Mouse (Mus musculus): ENCODE data around the gene Nol9. TPM values are rescaled to one million over a fixed set of nuclear protein-coding genes. Genes with fewer than 3 reads are reported as not detected.

The Nol9 gene
- polyA plus RNA-seq, 1 experiment from 2014 or later, result 46.0 TPM

GRCm38 (mm10) chr4:152084616-152085015 lies 45.5 kb downstream of the Nol9 start:
- Histone ChIP-seq H3K36me3 (no peaks in the 10 kb centered on the region), H3K9ac (no peak overlapping the region), H3K9me3 (no peaks in the 10 kb centered on the region), H3K27ac (no peak overlapping the region), H3K4me3 (no peak overlapping the region), H3K4me2 (replicated peaks) (no peak overlapping the region), H3K4me1 (peaks cover 20% of the 10 kb centered on the region), H3K27me3 (peaks cover 2% of the 10 kb centered on the region; the same call in 1 of the 2 replicates)
- ATAC-seq (ENCODE audit: insufficient number of reproducible peaks, insufficient read depth, low FRiP score, low TSS enrichment), result no peak
- WGBS, result 87% methylated on average over 7 of the region's 7 CpGs

- peak; percentile 47; the same call in 1 of the 2 replicates for ATAC-seq (ENCODE audit: insufficient number of reproducible peaks, insufficient read depth, low FRiP score, low TSS enrichment)
- peaks cover 3% of the 10 kb centered on the region; the same call in 1 of the 2 replicates for H3K36me3 ChIP-seq
Measured at GRCm38 (mm10) chr4:152086505-152087210, 47.5 kb downstream of the Nol9 start.

DNA sequence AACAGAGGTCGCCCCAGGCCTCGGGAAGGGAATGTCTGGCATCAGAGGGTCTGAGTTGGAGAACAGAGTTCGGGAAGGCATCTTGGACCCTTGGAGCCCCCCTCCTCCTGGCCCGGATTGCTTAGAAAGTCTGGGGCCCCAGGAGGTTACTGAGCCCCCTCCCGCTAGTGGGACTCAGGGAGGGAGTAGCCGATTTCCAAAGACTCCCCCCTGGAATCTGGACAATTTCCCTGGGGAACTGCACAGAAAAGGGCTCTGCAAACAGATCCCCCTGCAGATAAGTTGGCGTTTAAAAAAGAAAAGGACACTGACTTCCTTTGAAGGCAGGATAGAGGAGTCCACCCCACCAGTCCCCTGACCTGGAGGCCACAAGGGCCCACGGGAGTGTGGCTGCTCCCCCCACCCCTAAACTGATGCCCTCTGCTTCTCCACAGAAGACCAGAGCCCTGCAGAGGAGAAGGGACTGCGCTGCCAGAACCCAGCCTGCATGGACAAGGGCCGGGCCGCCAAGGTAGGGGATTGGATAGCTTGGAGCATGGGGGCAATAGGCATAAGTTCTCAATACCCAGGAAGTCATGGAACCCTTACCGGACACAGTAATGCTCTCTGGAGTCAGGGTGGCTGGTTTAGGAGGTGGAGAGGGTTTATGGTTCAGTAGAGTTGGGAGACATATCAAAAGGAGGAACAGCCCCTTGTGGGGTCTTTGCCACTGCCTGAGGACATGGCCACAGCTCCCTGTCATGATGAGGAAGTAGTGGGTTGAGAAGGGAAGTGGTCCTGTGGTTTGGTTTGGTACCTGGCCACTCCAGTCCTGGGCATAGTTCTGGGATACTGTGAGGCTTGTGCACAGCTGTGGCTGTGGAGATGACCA lies 48.3 kb downstream of the Nol9 start:
- peak; percentile 3; the same call in 1 of the 2 replicates for ATAC-seq (ENCODE audit: insufficient number of reproducible peaks, insufficient read depth, low FRiP score, low TSS enrichment)
- peak overlapping the region; percentile 76 for H3K4me2 ChIP-seq (replicated peaks)
- peaks cover 3% of the 10 kb centered on the region; the same call in 1 of the 2 replicates for H3K36me3 ChIP-seq
- no peak overlapping the region; the same call in 1 of the 2 replicates for H3K27ac ChIP-seq
- H3K9me3 ChIP-seq, result no peaks in the 10 kb centered on the region
- peak overlapping the region; percentile 77 for H3K9ac ChIP-seq
- no peaks in the 10 kb centered on the region; the same call in 1 of the 2 replicates for H3K27me3 ChIP-seq
- H3K4me1 ChIP-seq, result peaks cover 20% of the 10 kb centered on the region
- H3K4me3 ChIP-seq, result peak overlapping the region; percentile 76
- WGBS, result 3% methylated on average over 12 of the region's 12 CpGs

More at GRCm38 (mm10) chr4:152086505-152087210, 47.5 kb downstream of the Nol9 start:
- peaks cover 20% of the 10 kb centered on the region for H3K4me1 ChIP-seq
- H3K9me3 ChIP-seq, result no peaks in the 10 kb centered on the region
- peak overlapping the region; percentile 76 for H3K4me3 ChIP-seq
- 1% methylated on average over 54 of the region's 92 CpGs for WGBS
- peak overlapping the region; percentile 76 for H3K4me2 ChIP-seq (replicated peaks)
- H3K27ac ChIP-seq, result peak overlapping the region; percentile 58
- H3K27me3 ChIP-seq, result no peaks in the 10 kb centered on the region; the same call in 1 of the 2 replicates
- H3K9ac ChIP-seq, result peak overlapping the region; percentile 77

DNA sequence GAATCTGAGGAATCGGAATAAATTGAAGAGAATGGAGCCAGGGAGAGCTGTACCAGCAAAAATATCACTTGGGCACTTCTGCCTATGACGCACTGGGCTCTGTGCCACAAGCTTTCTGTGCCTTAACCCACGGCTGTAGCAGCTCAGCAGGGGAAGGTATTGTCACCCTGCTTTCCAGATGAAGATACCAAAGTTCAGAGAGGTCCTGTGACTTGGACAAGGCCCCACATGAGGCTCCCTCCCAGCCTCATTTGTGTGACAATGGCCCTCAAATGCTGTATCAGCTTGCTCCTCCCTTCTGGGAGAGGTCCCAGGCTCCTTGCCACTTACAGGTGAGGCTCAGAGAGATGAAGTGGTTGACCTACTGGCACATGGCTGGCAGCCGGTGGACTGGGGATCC lies 49.0 kb downstream of the Nol9 start:
- Histone ChIP-seq H3K9ac (peak overlapping the region; percentile 77; the same call in 1 of the 2 replicates), H3K4me2 (replicated peaks) (peak overlapping the region; percentile 76), H3K27me3 (no peaks in the 10 kb centered on the region; the same call in 1 of the 2 replicates), H3K27ac (no peak overlapping the region), H3K4me3 (peak overlapping the region; percentile 76; the same call in 1 of the 2 replicates), H3K9me3 (no peaks in the 10 kb centered on the region), H3K4me1 (peaks cover 23% of the 10 kb centered on the region), H3K36me3 (peaks cover 3% of the 10 kb centered on the region; the same call in 1 of the 2 replicates)
- WGBS, result 51% methylated on average over 4 of the region's 4 CpGs
- no peak for ATAC-seq (ENCODE audit: insufficient number of reproducible peaks, insufficient read depth, low FRiP score, low TSS enrichment)

DNA sequence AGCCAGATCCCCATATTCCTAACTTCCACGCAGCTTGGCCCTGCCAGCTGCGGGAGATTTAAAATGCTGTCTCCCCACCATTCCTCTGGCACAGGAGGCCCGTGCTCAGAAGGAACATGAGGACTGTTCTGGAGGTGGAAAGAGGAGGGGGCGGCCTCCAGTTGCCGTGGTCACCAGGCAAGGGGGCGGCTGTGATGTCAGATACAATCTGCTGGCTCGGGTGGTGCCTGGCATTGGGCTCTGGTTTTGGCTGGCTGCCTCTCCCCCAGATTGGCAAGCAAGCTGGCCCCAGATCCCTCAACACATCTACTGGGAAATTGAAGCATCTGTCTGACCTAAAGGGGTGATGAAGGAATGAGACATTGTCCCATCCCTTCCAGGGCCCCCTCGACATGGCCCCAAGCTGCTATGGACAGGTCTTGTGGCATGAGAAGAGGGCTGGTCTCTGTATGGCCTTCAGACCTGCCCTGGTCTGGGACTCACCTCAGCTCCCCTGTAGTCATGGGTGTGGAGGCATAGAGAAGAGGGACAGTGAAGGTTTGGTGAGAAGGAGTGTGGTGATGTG lies 49.5 kb downstream of the Nol9 start:
- ATAC-seq (ENCODE audit: insufficient number of reproducible peaks, insufficient read depth, low FRiP score, low TSS enrichment), result no peak
- WGBS, result 57% methylated on average over 8 of the region's 8 CpGs
- H3K9ac ChIP-seq, result peak overlapping the region; percentile 77; the same call in 1 of the 2 replicates
- H3K4me1 ChIP-seq, result peaks cover 23% of the 10 kb centered on the region
- peaks cover 3% of the 10 kb centered on the region; the same call in 1 of the 2 replicates for H3K36me3 ChIP-seq
- 0 out of 2 replicates have a peak overlapping the region, but pooled peaks have one; percentile 76 for H3K4me3 ChIP-seq
- no peaks in the 10 kb centered on the region; the same call in 1 of the 2 replicates for H3K27me3 ChIP-seq
- H3K4me2 ChIP-seq (replicated peaks), result peak overlapping the region; percentile 76
- H3K9me3 ChIP-seq, result no peaks in the 10 kb centered on the region
- H3K27ac ChIP-seq, result no peak overlapping the region

- 75% methylated on average over 9 of the region's 9 CpGs for WGBS
Measured at GRCm38 (mm10) chr4:152090191-152090590, 51.1 kb downstream of the Nol9 start.

DNA sequence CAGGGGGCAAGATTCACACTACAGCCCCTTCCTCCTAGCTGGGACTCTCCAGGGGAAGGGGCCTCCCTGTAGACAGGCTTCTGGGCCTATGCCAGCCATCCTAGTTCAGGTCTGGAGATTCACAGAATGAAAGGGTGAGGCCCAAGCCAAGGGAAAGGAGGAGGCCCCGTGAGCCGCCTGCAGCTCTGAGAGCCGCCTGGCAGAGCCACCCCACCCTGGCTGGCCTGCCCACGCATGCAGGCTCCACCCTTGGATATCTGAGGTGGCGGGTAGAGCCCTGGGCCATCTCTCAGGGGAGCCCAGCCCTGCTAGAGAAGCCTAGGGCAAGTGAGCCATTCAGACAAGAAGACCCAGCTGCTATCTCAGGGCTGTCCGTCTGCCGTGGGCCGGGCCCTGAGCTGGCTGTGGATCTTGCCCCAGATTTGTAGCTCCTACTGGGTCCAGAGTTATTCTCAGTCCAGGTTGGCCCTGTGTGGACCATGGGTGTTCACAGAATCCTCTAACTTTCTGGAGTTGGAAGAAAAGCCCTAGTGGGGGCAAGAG lies 53.7 kb downstream of the Nol9 start:
- H3K4me1 ChIP-seq, result peaks cover 34% of the 10 kb centered on the region
- no peaks in the 10 kb centered on the region for H3K27me3 ChIP-seq
- peaks cover 3% of the 10 kb centered on the region; the same call in 1 of the 2 replicates for H3K36me3 ChIP-seq
- no peaks in the 10 kb centered on the region for H3K9me3 ChIP-seq
- H3K9ac ChIP-seq, result 0 out of 2 replicates have a peak overlapping the region, but pooled peaks have one; percentile 24
- H3K27ac ChIP-seq, result peak overlapping the region; percentile 18; the same call in 1 of the 2 replicates
- no peak overlapping the region for H3K4me3 ChIP-seq
- no peak for ATAC-seq (ENCODE audit: insufficient number of reproducible peaks, insufficient read depth, low FRiP score, low TSS enrichment)
- WGBS, result 63% methylated on average over 8 of the region's 8 CpGs
- no peak overlapping the region for H3K4me2 ChIP-seq (replicated peaks)

More at GRCm38 (mm10) chr4:152090191-152090590, 51.1 kb downstream of the Nol9 start:
- H3K9ac ChIP-seq, result no peak overlapping the region
- H3K4me3 ChIP-seq, result no peak overlapping the region
- no peak overlapping the region for H3K27ac ChIP-seq
- ATAC-seq (ENCODE audit: insufficient number of reproducible peaks, insufficient read depth, low FRiP score, low TSS enrichment), result no peak
- H3K27me3 ChIP-seq, result no peaks in the 10 kb centered on the region
- H3K4me1 ChIP-seq, result peaks cover 23% of the 10 kb centered on the region
- no peaks in the 10 kb centered on the region for H3K9me3 ChIP-seq
- H3K4me2 ChIP-seq (replicated peaks), result no peak overlapping the region
- H3K36me3 ChIP-seq, result peaks cover 3% of the 10 kb centered on the region; the same call in 1 of the 2 replicates

DNA sequence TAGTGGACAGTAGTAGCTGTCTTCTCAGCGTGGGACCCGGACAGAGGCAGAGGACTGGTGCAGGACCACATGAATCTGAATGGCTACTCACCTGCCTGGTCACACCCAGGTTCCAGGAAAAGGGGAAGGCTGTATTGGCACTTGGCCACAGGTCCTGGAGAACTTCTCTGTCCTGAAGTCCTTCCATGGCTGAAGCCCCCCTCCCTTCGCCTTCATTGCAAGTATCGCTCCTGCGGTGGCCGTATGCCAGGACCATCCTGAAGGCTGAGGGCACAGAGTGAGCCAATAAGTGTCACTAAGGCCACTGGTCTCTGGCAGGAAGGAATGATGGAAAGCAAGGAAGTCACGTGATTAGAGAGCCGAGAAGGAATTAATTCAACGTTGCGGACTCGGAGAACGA lies 55.1 kb downstream of the Nol9 start:
- no peak overlapping the region for H3K9ac ChIP-seq
- no peaks in the 10 kb centered on the region for H3K27me3 ChIP-seq
- peaks cover 3% of the 10 kb centered on the region; the same call in 1 of the 2 replicates for H3K36me3 ChIP-seq
- H3K9me3 ChIP-seq, result no peaks in the 10 kb centered on the region
- no peak overlapping the region for H3K4me2 ChIP-seq (replicated peaks)
- H3K4me3 ChIP-seq, result no peak overlapping the region
- ATAC-seq (ENCODE audit: insufficient number of reproducible peaks, insufficient read depth, low FRiP score, low TSS enrichment), result no peak
- H3K4me1 ChIP-seq, result peaks cover 29% of the 10 kb centered on the region
- 91% methylated on average over 12 of the region's 12 CpGs for WGBS
- H3K27ac ChIP-seq, result no peak overlapping the region

GRCm38 (mm10) chr4:152095937-152096910 lies 57.1 kb downstream of the Nol9 start:
- H3K9me3 ChIP-seq, result no peaks in the 10 kb centered on the region
- no peaks in the 10 kb centered on the region for H3K36me3 ChIP-seq
- H3K4me1 ChIP-seq, result peaks cover 33% of the 10 kb centered on the region
- H3K4me3 ChIP-seq, result peak overlapping the region; percentile 14; the same call in 1 of the 2 replicates
- no peak for ATAC-seq (ENCODE audit: insufficient number of reproducible peaks, insufficient read depth, low FRiP score, low TSS enrichment)
- WGBS, result 27% methylated on average over 27 of the region's 27 CpGs
- no peaks in the 10 kb centered on the region for H3K27me3 ChIP-seq
- H3K4me2 ChIP-seq (replicated peaks), result no peak overlapping the region
- H3K9ac ChIP-seq, result no peak overlapping the region
- H3K27ac ChIP-seq, result peak overlapping the region; percentile 60; the same call in 1 of the 2 replicates

GRCm38 (mm10) chr4:152096927-152097326 lies 57.8 kb downstream of the Nol9 start:
- peaks cover 1% of the 10 kb centered on the region; the same call in 1 of the 2 replicates for H3K36me3 ChIP-seq
- ATAC-seq (ENCODE audit: insufficient number of reproducible peaks, insufficient read depth, low FRiP score, low TSS enrichment), result no peak
- WGBS, result 42% methylated on average over 6 of the region's 6 CpGs
- no peaks in the 10 kb centered on the region for H3K27me3 ChIP-seq
- no peaks in the 10 kb centered on the region for H3K9me3 ChIP-seq
- peak overlapping the region; percentile 60; the same call in 1 of the 2 replicates for H3K27ac ChIP-seq
- peak overlapping the region; percentile 14; the same call in 1 of the 2 replicates for H3K4me3 ChIP-seq
- H3K4me1 ChIP-seq, result peaks cover 33% of the 10 kb centered on the region
- H3K9ac ChIP-seq, result no peak overlapping the region
- H3K4me2 ChIP-seq (replicated peaks), result no peak overlapping the region

Measured in embryonic facial prominence, embryonic 12.5 days (tissue).